Mouse (Mus musculus): Measurements from ENCODE around the gene Phf11c.
"Not testable (repeated sequence)": the region's sequence is repeated elsewhere in the genome, so short reads cannot be mapped to it uniquely, and the experiment has no call there.

Phf11c gene

GRCm38 (mm10) chr14:59395281-59395680 lies at the start of gene Phf11c:
Gene Phf11c, minus strand, starts transcription at chr14:59395381.
- in situ Hi-C loops (cut with MseI, MboI) = no loop called here

GRCm38 (mm10) chr14:59441472-59441805 lies 46.3 kb upstream of the Phf11c start:
- in situ Hi-C loops (cut with MseI, MboI) = no loop called here

GRCm38 (mm10) chr14:59440558-59441471 lies 45.6 kb upstream of the Phf11c start, which contains the start of the genes Setdb2 and Cab39l:
Gene Setdb2, minus strand, starts transcription at chr14:59440884.
Gene Cab39l, plus strand, starts transcription at chr14:59440972.
- in situ Hi-C loops (cut with MseI, MboI) = no loop called here

GRCm38 (mm10) chr14:59440039-59440438 lies 44.9 kb upstream of the Phf11c start:
- in situ Hi-C loops (cut with MseI, MboI) = no loop called here

GRCm38 (mm10) chr14:59438505-59438904 lies 43.3 kb upstream of the Phf11c start:
- in situ Hi-C loops (cut with MseI, MboI) = no loop called here

GRCm38 (mm10) chr14:59437398-59437797 lies 42.2 kb upstream of the Phf11c start:
- in situ Hi-C loops (cut with MseI, MboI) = no loop called here

- in situ Hi-C loops (cut with MseI, MboI) = no loop called here
Observed at GRCm38 (mm10) chr14:59435206-59435605, 40.0 kb upstream of the Phf11c start.

GRCm38 (mm10) chr14:59433902-59434301 lies 38.7 kb upstream of the Phf11c start:
- in situ Hi-C loops (cut with MseI, MboI) = no loop called here

- in situ Hi-C loops (cut with MseI, MboI) = no loop called here
Observed at GRCm38 (mm10) chr14:59430556-59430955, 35.4 kb upstream of the Phf11c start.

GRCm38 (mm10) chr14:59422912-59423663 lies 27.9 kb upstream of the Phf11c start:
- in situ Hi-C loops (cut with MseI, MboI) = no loop called here

- in situ Hi-C loops (cut with MseI, MboI) = no loop called here
Observed at GRCm38 (mm10) chr14:59418171-59418570, 23.0 kb upstream of the Phf11c start.

GRCm38 (mm10) chr14:59414979-59415378 lies 19.8 kb upstream of the Phf11c start:
- in situ Hi-C loops (cut with MseI, MboI) = not testable (repeated sequence)

GRCm38 (mm10) chr14:59396999-59397398 lies 1.8 kb upstream of the Phf11c start:
- in situ Hi-C loops (cut with MseI, MboI) = no loop called here

GRCm38 (mm10) chr14:59390181-59390580 lies 5.0 kb downstream of the Phf11c start:
- in situ Hi-C loops (cut with MseI, MboI) = not testable (repeated sequence)

- in situ Hi-C loops (cut with MseI, MboI) = no loop called here
Observed at GRCm38 (mm10) chr14:59389532-59389931, 5.6 kb downstream of the Phf11c start.

- in situ Hi-C loops (cut with MseI, MboI) = no loop called here
Observed at GRCm38 (mm10) chr14:59370348-59371068, 24.7 kb downstream of the Phf11c start.

GRCm38 (mm10) chr14:59366386-59367105 lies 28.6 kb downstream of the Phf11c start:
- in situ Hi-C loops (cut with MseI, MboI) = no loop called here

GRCm38 (mm10) chr14:59365244-59365644 lies 29.9 kb downstream of the Phf11c start, which contains the start of gene Phf11d:
Gene Phf11d, minus strand, starts transcription at chr14:59365470.
- in situ Hi-C loops (cut with MseI, MboI) = no loop called here

- in situ Hi-C loops (cut with MseI, MboI) = not testable (repeated sequence)
Observed at GRCm38 (mm10) chr14:59341189-59341588, 54.0 kb downstream of the Phf11c start, which contains the start of gene Phf11b. Gene Phf11b, minus strand, starts transcription at chr14:59341351.

GRCm38 (mm10) chr14:59339541-59339940 lies 55.6 kb downstream of the Phf11c start:
- in situ Hi-C loops (cut with MseI, MboI) = loop anchor here in 1 of 2 experiments (5.0 kb wide), 1 partner anchor 82 kb away; no protein-coding TSS in a partner anchor

- in situ Hi-C loops (cut with MseI, MboI) = loop anchor here in 1 of 2 experiments (5.0 kb wide), 1 partner anchor 79 kb away; no protein-coding TSS in a partner anchor
Observed at GRCm38 (mm10) chr14:59336056-59336455, 59.1 kb downstream of the Phf11c start.
